Mouse (Mus musculus): ENCODE data around the gene Jph2. TPM values are rescaled to one million over a fixed set of nuclear protein-coding genes. Genes with fewer than 3 reads are reported as not detected.
A peak's percentile ranks its signal among the peaks of the same experiment; 100 is the strongest.

Gene Jph2
- polyA plus RNA-seq (2015; fragmentation: Nextera tagmentation; extraction: Ambion mirVana) = 6.9 and 7.7 TPM in 2 replicates

DNA sequence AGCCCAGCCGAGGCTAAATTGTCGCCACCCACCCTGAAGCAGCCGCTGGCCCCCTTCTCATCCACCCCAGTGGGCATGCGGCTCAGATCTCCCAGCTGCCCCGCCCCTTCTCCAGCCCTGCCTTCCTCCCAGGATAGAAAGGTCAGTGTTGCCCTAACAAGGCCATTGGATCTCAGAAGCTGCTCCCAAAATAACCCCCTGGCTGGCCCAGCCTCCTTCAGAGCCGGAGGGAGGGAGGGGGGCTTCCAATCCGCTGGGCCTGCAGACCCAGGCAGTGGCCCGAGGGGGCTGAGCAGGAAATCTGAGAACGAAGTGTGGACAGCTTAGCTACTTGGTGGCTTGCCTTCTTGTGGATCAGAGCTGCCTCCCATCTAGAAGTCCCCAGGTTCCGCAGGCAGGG is at the start of gene Jph2:
Gene Jph2 (minus strand): TSS at position 89 of the 400 bp plus-strand sequence.
- WGBS = 6% methylated on average over 10 of the region's 10 CpGs
- peak within 1 kb of the TSS; percentile 67 for H3K27ac ChIP-seq
- peak; percentile 82 for ATAC-seq (ENCODE audit: borderline replicate concordance, extremely low read depth, low FRiP score, low TSS enrichment)
- H3K4me2 ChIP-seq = peak within 1 kb of the TSS; percentile 48
- no peaks in the 10 kb centered on the region for H3K36me3 ChIP-seq
- no peaks in the 10 kb centered on the region for H3K9me3 ChIP-seq
- H3K9ac ChIP-seq = peak within 1 kb of the TSS; percentile 29
- H3K27me3 ChIP-seq = no peaks in the 10 kb centered on the region
- H3K4me1 ChIP-seq = 0 out of 2 replicates have a peak, but pooled peaks cover 4% of the 10 kb centered on the region
- peak within 1 kb of the TSS; percentile 39 for H3K4me3 ChIP-seq

DNA sequence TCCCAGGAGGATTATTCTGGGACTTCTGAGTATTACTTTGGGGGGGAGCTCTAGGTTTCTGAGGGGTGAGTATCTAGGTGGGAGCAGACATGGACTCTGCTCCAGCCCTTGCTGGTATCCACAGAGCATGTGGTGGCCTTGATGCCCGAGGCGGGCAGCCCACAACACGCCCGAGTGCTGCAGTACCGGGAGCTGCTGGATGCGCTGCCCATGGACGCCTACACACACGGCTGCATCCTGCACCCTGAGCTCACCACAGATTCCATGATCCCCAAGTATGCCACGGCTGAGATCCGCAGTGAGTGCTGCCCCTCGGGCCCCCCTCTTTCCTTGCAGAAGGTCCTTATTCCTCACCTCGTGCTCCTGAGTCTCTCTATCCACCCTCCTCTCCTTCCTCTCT is 49.6 kb upstream of the Jph2 start:
- H3K4me2 ChIP-seq = no peak overlapping the region
- H3K9ac ChIP-seq = no peak overlapping the region
- H3K4me1 ChIP-seq = no peaks in the 10 kb centered on the region
- no peak overlapping the region for H3K27ac ChIP-seq
- no peaks in the 10 kb centered on the region for H3K9me3 ChIP-seq
- H3K4me3 ChIP-seq = no peak overlapping the region
- H3K27me3 ChIP-seq = no peaks in the 10 kb centered on the region
- WGBS = 81% methylated on average over 12 of the region's 12 CpGs
- no peaks in the 10 kb centered on the region for H3K36me3 ChIP-seq
- ATAC-seq (ENCODE audit: borderline replicate concordance, extremely low read depth, low FRiP score, low TSS enrichment) = no peak

DNA sequence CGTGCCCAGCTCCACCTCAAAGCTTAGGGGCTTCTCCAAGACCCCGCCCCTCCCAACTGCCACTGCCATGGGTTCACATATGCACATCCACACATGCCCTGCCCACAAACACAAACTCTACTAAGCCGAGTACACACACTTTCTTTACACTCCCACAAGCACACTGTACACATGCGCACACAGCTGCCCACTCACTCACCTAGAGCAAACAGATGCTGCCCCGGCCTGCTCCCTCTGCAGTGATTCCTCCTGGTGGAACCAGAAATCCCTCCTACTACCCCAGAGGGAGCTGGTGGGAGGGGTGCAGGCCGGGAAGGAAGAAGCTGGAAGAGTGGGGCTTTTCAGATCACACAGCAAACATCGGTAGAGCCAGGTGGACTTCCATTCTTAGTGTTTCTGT is 46.2 kb upstream of the Jph2 start:
- H3K9me3 ChIP-seq = no peaks in the 10 kb centered on the region
- no peak for ATAC-seq (ENCODE audit: borderline replicate concordance, extremely low read depth, low FRiP score, low TSS enrichment)
- no peak overlapping the region for H3K4me3 ChIP-seq
- no peak overlapping the region for H3K9ac ChIP-seq
- no peak overlapping the region for H3K4me2 ChIP-seq
- H3K4me1 ChIP-seq = no peaks in the 10 kb centered on the region
- no peak overlapping the region for H3K27ac ChIP-seq
- WGBS = 48% methylated on average over 7 of the region's 7 CpGs
- no peaks in the 10 kb centered on the region for H3K36me3 ChIP-seq
- peaks cover 10% of the 10 kb centered on the region for H3K27me3 ChIP-seq

DNA sequence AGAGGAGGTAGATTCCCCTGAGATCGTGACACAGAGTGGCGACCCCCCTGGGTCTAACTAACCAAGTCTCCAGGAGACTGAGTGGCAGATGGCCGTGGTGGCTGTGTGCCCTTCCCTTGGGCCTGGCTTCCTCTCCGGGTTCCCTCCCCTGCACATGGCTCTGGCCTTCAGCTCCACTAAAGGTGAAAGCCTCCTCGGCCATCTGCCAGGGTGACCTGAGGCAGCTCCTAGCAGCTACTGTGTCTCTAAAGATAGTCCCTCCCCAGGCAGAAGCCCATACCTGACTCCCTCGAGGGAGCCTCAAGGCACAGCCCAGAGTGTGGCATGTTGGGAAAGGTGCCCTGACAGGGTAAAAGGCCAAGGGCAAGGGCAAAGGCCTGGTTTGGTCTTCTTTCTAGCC is 45.8 kb upstream of the Jph2 start:
- no peak for ATAC-seq (ENCODE audit: borderline replicate concordance, extremely low read depth, low FRiP score, low TSS enrichment)
- 50% methylated on average over 6 of the region's 6 CpGs for WGBS
- Histone ChIP-seq H3K9me3 (no peaks in the 10 kb centered on the region), H3K27me3 (peaks cover 14% of the 10 kb centered on the region), H3K4me2 (no peak overlapping the region), H3K9ac (no peak overlapping the region), H3K4me1 (0 out of 2 replicates have a peak, but pooled peaks cover 2% of the 10 kb centered on the region), H3K27ac (no peak overlapping the region), H3K36me3 (no peaks in the 10 kb centered on the region), H3K4me3 (no peak overlapping the region)

DNA sequence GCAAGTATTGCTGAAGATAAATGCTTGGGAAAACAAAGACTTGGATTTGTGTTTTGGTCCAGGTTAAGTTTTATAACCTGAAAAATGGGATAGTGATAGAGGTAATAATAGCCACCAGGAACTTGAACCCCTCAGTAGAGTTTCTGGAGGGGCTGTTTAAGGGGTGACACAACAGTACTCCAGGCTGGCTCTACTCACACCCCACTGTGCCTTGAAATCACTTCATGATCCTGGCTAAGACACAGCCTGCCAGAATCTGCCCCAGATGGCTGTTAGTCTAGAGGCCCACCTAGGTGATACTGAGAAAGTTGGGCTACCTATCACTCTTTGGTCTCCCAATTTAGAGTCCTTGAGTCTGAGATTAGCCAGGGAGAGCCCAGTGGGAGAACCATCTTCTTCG is 41.7 kb upstream of the Jph2 start:
- no peak for ATAC-seq (ENCODE audit: borderline replicate concordance, extremely low read depth, low FRiP score, low TSS enrichment)

DNA sequence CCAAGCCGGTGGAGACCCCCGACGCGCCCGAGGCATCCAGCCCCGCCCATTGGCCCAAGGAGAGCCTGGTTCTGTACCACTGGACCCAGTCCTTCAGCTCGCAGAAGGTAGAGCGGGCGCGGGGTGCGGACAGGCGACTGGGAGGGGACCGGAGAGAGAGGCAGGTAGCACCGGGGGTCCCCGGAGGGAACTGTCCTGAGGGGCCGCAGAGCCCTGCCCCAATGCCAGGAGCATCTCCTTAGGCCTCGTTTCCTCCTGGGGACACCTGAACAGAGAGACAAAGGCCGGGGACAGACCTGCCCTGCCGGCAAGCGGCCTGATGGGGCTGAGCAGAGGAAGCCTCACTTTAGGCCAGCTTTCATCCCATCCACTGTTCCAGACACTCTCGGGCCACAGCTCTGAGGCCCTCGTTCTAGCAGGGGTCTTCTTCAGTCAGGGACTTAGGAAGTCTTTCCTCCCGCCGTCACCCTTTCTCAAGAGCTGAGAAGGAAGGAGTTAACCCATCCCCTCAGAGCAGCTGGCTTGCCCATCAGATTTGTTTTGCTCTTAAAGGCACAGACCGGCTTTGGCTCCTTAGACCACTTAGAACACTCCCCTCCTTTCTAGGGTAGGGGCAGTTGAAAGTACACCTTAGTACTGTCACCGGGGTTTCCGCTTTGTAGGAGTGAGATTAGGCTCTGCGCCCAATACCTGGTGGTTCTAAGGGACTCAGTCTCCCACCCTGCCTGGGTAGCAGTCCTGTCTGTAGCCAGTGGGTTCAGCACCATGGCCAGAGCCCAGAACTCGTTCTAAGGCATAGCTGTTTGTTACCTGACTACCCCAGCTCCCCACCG is 41.0 kb upstream of the Jph2 start:
- peak overlapping the region; percentile 46 for H3K4me2 ChIP-seq
- no peak for ATAC-seq (ENCODE audit: borderline replicate concordance, extremely low read depth, low FRiP score, low TSS enrichment)
- no peaks in the 10 kb centered on the region for H3K36me3 ChIP-seq
- H3K9me3 ChIP-seq = no peaks in the 10 kb centered on the region
- no peak overlapping the region for H3K27ac ChIP-seq
- peaks cover 8% of the 10 kb centered on the region for H3K4me1 ChIP-seq
- H3K4me3 ChIP-seq = peak overlapping the region; percentile 17; the same call in 1 of the 2 replicates
- no peak overlapping the region for H3K9ac ChIP-seq
- H3K27me3 ChIP-seq = peaks cover 28% of the 10 kb centered on the region
- WGBS = 2% methylated on average over 30 of the region's 30 CpGs

More for the DNA sequence above, 41.7 kb upstream of the Jph2 start:
- no peak overlapping the region for H3K4me2 ChIP-seq
- peaks cover 28% of the 10 kb centered on the region for H3K27me3 ChIP-seq
- H3K4me3 ChIP-seq = no peak overlapping the region
- no peak overlapping the region for H3K9ac ChIP-seq
- WGBS = 58% methylated on average over 1 of the region's 1 CpGs
- no peaks in the 10 kb centered on the region for H3K9me3 ChIP-seq
- H3K27ac ChIP-seq = no peak overlapping the region
- H3K4me1 ChIP-seq = peaks cover 8% of the 10 kb centered on the region
- H3K36me3 ChIP-seq = no peaks in the 10 kb centered on the region

DNA sequence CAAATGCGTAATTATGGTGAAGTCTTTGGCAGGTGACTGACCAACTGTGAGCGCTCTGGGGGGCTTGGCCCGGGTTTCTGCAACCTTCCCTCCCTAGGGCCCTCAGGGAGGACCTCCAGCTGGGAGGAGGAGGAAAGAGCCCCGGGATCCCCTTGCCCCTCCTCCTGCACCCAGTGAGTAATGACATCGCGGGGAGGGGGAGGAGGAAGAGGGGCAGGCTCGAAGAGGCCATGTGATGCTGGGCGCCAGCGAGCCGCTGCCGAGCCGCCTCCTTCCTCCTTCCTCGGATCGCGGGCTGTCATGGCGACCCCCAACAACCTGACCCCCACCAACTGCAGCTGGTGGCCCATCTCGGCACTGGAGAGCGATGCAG is 40.4 kb upstream of the Jph2 start, which contains the start of gene Gdap1l1:
Gene Gdap1l1 (plus strand): TSS at position 231 of the 373 bp plus-strand sequence.
- H3K36me3 ChIP-seq = no peaks in the 10 kb centered on the region
- peak within 1 kb of the TSS; percentile 17; the same call in 1 of the 2 replicates for H3K4me3 ChIP-seq
- peak within 1 kb of the TSS; percentile 46 for H3K4me2 ChIP-seq
- no peak for ATAC-seq (ENCODE audit: borderline replicate concordance, extremely low read depth, low FRiP score, low TSS enrichment)
- 0% methylated on average over 15 of the region's 18 CpGs for WGBS
- H3K9ac ChIP-seq = no peak within 1 kb of the TSS
- no peak within 1 kb of the TSS for H3K27ac ChIP-seq
- peaks cover 8% of the 10 kb centered on the region for H3K4me1 ChIP-seq
- H3K9me3 ChIP-seq = no peaks in the 10 kb centered on the region
- peaks cover 28% of the 10 kb centered on the region for H3K27me3 ChIP-seq

DNA sequence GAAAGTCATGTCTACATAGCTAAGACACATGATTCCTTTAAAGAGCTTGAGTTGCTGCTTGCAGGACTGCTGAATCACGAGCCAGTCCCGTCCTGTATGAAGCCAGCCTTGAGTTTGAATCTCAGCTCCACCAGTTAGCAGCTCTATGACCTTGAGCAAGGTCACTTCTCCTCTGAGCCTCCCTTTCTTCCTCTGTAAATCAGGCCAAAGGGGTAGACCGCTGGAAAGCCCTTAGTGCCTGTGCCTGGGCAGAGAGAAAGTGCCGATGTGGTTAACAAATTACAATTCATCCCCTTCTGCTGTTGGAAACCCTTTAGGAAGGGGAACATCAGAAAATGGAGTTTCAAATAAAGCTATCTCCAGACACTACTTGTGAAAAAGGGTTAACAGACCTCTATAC is 40.0 kb upstream of the Jph2 start:
- H3K36me3 ChIP-seq = no peaks in the 10 kb centered on the region
- no peaks in the 10 kb centered on the region for H3K9me3 ChIP-seq
- no peak for ATAC-seq (ENCODE audit: borderline replicate concordance, extremely low read depth, low FRiP score, low TSS enrichment)
- WGBS = 43% methylated on average over 4 of the region's 4 CpGs
- no peak overlapping the region for H3K27ac ChIP-seq
- peaks cover 28% of the 10 kb centered on the region for H3K27me3 ChIP-seq
- H3K4me3 ChIP-seq = no peak overlapping the region
- no peak overlapping the region for H3K9ac ChIP-seq
- H3K4me1 ChIP-seq = peaks cover 8% of the 10 kb centered on the region
- no peak overlapping the region; the same call in 1 of the 2 replicates for H3K4me2 ChIP-seq

DNA sequence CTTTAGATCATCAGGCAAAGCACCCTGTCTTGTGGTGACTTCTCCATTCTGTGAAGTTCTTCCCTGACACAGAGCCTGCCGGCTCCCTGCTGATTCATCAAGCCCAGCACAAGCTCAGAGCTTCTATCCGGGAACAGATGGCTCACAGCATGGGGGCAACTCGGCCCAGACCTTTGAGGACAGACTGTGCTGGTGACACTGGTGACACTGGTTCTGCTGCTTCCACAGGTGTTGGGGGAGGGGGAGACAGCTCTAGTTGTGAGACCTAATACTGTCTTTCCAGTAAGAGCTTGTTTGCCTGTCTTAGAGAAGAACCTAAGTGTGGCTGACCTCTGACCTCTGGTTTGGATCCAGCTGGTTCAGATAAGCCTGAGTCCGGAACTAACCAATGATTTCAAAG is 36.2 kb upstream of the Jph2 start:
- Histone ChIP-seq H3K36me3 (no peaks in the 10 kb centered on the region), H3K4me3 (no peak overlapping the region), H3K9ac (no peak overlapping the region), H3K4me2 (no peak overlapping the region), H3K9me3 (no peaks in the 10 kb centered on the region), H3K4me1 (peaks cover 8% of the 10 kb centered on the region), H3K27ac (no peak overlapping the region), H3K27me3 (peaks cover 18% of the 10 kb centered on the region)
- 8% methylated on average over 4 of the region's 4 CpGs for whole genome bisulfite sequencing
- ATAC-seq (ENCODE audit: borderline replicate concordance, extremely low read depth, low FRiP score, low TSS enrichment) = no peak

DNA sequence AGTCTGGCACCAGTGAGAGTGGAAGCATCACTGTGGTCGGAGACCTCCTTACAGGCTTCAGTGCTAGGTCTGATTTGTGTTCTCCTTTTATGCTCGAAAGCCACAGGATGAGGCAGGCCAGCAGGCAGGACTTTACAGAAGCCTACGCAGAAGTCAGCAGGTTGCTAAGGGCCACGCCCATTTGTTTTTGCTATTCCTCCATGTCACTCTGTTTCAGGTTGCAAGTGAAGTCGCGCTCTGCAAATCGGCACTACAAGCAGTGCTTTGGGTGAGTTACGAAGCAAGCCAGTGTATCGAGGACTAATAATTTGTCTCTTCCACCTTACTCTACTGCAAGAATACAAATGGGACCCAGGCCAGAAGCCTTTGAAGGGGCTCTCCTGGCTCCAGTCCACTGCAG is 33.5 kb upstream of the Jph2 start:
- H3K36me3 ChIP-seq = no peaks in the 10 kb centered on the region
- no peak for ATAC-seq (ENCODE audit: borderline replicate concordance, extremely low read depth, low FRiP score, low TSS enrichment)
- no peak overlapping the region for H3K4me3 ChIP-seq
- H3K27ac ChIP-seq = no peak overlapping the region
- no peaks in the 10 kb centered on the region for H3K4me1 ChIP-seq
- H3K9me3 ChIP-seq = no peaks in the 10 kb centered on the region
- H3K4me2 ChIP-seq = no peak overlapping the region
- H3K27me3 ChIP-seq = no peaks in the 10 kb centered on the region
- H3K9ac ChIP-seq = no peak overlapping the region
- WGBS = 78% methylated on average over 9 of the region's 9 CpGs

DNA sequence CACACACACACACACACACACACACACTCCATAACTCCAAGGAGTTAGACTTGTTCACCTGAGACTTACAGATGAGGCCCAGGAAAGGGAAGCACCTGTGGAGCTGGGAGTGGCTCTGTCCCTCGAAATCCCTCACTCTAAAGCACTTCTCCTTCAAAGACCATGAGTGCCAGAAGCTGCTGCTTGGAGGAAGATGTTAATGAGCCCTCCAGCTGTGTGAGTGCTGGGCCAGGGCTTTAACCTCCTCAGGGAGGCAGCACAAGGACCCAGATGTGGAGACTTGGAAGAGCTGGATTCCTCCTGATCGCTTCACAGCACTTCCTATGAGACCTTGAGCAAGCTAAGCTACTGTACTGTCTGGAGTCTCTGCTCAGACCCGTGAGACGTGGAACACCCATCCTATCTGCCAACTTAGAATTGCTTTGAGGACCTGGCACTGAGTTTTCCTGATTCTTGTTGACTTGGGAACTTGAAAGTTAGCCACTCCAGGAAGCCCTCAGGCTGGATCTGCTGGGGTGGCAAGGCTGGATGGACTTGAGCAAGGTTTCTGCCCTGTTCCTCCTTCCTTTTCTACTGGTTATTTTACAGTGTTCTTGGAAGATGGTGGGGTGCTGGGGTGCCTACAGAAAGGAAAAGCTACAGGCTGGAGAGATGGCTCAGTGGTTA is 30.7 kb upstream of the Jph2 start:
- Histone ChIP-seq H3K36me3 (no peaks in the 10 kb centered on the region), H3K4me2 (no peak overlapping the region), H3K4me3 (no peak overlapping the region), H3K4me1 (no peaks in the 10 kb centered on the region), H3K9me3 (no peaks in the 10 kb centered on the region), H3K9ac (no peak overlapping the region), H3K27ac (no peak overlapping the region), H3K27me3 (no peaks in the 10 kb centered on the region)
- 39% methylated on average over 4 of the region's 4 CpGs for WGBS
- ATAC-seq (ENCODE audit: borderline replicate concordance, extremely low read depth, low FRiP score, low TSS enrichment) = no peak

DNA sequence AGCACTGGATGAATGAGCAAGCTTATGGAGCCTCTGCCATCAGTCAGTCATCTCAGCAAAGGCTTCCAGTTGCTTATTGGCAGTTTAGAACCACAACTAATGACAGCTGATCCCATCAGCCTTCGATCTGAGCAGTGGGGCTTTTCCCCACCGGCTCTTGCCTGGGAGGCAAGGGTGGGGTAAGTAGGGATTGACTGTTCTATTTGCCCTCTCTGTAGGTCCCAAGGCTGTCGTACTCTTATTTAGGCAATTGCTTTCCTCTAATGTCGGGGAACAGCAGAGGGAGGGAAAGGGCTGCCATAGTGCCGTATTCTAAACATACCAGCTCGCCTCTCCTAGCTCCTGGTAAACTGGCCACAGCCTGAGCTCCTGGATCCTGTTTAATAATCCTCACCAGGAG is 26.8 kb upstream of the Jph2 start, which contains the start of gene Oser1:
Gene Oser1 (minus strand): TSS at position 101 of the 400 bp plus-strand sequence.
- no peaks in the 10 kb centered on the region for H3K36me3 ChIP-seq
- H3K9ac ChIP-seq = no peak within 1 kb of the TSS
- peaks cover 12% of the 10 kb centered on the region for H3K4me1 ChIP-seq
- 75% methylated on average over 6 of the region's 6 CpGs for WGBS
- no peak within 1 kb of the TSS for H3K4me2 ChIP-seq
- ATAC-seq (ENCODE audit: borderline replicate concordance, extremely low read depth, low FRiP score, low TSS enrichment) = no peak
- no peak within 1 kb of the TSS for H3K4me3 ChIP-seq
- H3K27ac ChIP-seq = no peak within 1 kb of the TSS
- H3K27me3 ChIP-seq = no peaks in the 10 kb centered on the region
- H3K9me3 ChIP-seq = no peaks in the 10 kb centered on the region

Measured in lung, embryonic 15.5 days (tissue).